Mouse (Mus musculus) hindbrain, embryonic 14.5 days (tissue): ENCODE data around the gene Clcf1. TPM values are rescaled to one million over a fixed set of nuclear protein-coding genes. Genes with fewer than 3 reads are reported as not detected.
A peak's percentile ranks its signal among the peaks of the same experiment; 100 is the strongest.

Experiments
- ATAC-seq: fragments of 200-750 bp; cut with Nextera tagmentation; 2 replicates; pipeline ENCODE4 v1.8.0; 2017; ENCODE audit warnings: moderate number of reproducible peaks, mild to moderate bottlenecking, moderate TSS enrichment, moderate library complexity; ENCODE audit not compliant: low FRiP score
- DNase-seq: peaks from one replicate; pipeline ENCODE4 v3.0.0-alpha.2; 2015; ENCODE audit warnings: low spot score
- H3K27ac ChIP-seq: fragments of 300-500 bp; sonication (generic); 2 replicates; pipeline ENCODE4 v1.5.1; 2014; ENCODE audit warnings: mild to moderate bottlenecking, moderate library complexity
- H3K27me3 ChIP-seq: fragments of 300-500 bp; sonication (generic); 2 replicates; pipeline ENCODE4 v1.6.1; 2014; ENCODE audit warnings: mild to moderate bottlenecking, low read length, mixed read lengths; ENCODE audit not compliant: control insufficient read depth, insufficient read depth
- H3K36me3 ChIP-seq: fragments of 300-500 bp; sonication (generic); replicated peaks from 2 replicates; pipeline ENCODE4 v1.6.1; 2014; ENCODE audit not compliant: control insufficient read depth, insufficient read depth
- H3K4me1 ChIP-seq: fragments of 300-500 bp; sonication (generic); replicated peaks from 2 replicates; pipeline ENCODE4 v1.6.1; 2014; ENCODE audit warnings: antibody characterized with exemption, low read length, mixed read lengths; ENCODE audit not compliant: control insufficient read depth, insufficient read depth
- H3K4me2 ChIP-seq: fragments of 300-500 bp; sonication (generic); replicated peaks from 2 replicates; pipeline ENCODE4 v1.6.1; 2014; ENCODE audit warnings: mild to moderate bottlenecking, moderate library complexity
- H3K4me3 ChIP-seq: fragments of 300-500 bp; sonication (generic); replicated peaks from 2 replicates; pipeline ENCODE4 v1.5.1; 2014; ENCODE audit warnings: mild to moderate bottlenecking, low read length
- H3K9ac ChIP-seq: fragments of 300-500 bp; sonication (generic); 2 replicates; pipeline ENCODE4 v1.6.1; 2014
- H3K9me3 ChIP-seq: fragments of 300-500 bp; sonication (generic); 2 replicates; pipeline ENCODE4 v1.6.1; 2016; ENCODE audit warnings: low read length; ENCODE audit not compliant: control insufficient read depth
- WGBS: fragments of 180-500 bp; shearing (Covaris S2); extraction: QIAGEN DNeasy Blood & Tissue Kit; methylation state at CpG from one replicate; pipeline ENCODE4 v1.1.7; 2014; 5-methylcytosine and 5-hydroxymethylcytosine counted together
- polyA plus RNA-seq: library from polyadenylated mRNA; unstranded; fragments of >200 nt; fragmentation: Nextera tagmentation; extraction: Ambion mirVana; gene quantifications from 2 replicates; pipeline ENCODE4 v1.2.1, GENCODE M21; 2014

Clcf1 gene
- polyA plus RNA-seq, 1 experiment from 2014 or later = 0.51 TPM

DNA sequence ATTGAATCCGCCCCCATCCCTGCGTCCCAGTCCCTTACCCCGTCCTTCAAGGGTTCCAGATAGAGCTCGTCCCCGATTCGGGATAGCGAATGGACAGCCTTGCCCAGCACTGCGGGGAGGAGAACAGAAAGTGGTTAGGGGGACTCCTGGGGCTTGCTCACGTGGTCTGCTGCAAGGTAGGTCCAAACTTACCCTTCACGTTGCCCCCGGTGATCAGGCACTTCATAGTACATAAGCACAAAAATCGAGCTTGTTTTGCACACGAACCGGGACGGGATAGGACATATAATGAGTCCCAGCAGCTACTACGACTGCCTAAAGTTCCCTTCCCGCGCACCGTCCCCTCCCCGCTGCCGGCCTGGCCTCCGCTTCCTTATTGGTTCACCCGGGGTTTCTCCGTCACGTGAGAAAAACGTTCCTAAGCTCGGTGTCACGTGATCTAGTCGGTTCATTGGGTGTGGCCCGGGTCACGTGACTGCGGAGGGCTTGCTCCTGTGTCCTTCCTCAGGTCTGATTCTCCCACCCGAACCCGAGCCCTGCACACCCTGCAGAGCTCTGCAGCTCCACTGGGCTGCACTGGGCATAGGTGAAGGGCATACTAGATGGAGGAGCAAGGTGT is 12.6 kb upstream of the Clcf1 start, which contains the start of gene Rad9a:
Gene Rad9a, minus strand, starts transcription at position 372 of the 619 bp plus-strand sequence.
- Histone ChIP-seq H3K9me3 (no peaks in the 10 kb centered on the region), H3K9ac (peak within 1 kb of the TSS; percentile 76), H3K4me2 (peak within 1 kb of the TSS; percentile 95), H3K27me3 (peaks cover 7% of the 10 kb centered on the region; the same call in 1 of the 2 replicates), H3K4me3 (peak within 1 kb of the TSS; percentile 61), H3K27ac (peak within 1 kb of the TSS; percentile 47; the same call in 1 of the 2 replicates), H3K4me1 (peaks cover 22% of the 10 kb centered on the region), H3K36me3 (peaks cover 12% of the 10 kb centered on the region)
- DNase-seq (peak; percentile 96), ATAC-seq (peak; percentile 90)
- WGBS = under 1% methylated on average over 34 of the region's 34 CpGs

DNA sequence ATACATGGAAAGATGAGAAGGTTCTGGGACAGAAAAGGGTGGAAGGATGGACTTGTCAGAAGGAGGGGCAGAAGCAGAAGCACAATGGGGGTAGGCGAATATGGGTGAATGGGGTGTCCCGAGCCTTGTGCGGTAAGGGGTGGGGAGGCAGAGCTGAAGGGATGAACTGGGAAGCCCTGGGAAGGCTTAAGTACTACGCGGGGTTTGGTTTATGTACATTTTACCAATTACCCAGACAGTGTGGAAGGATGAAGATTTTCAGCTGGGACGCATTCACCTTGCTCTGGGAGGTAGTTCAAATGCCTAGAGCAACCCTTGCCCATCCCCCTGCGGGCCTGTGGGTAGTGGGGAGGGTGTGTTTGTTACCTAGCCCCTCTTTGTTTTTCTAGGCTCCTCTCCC is 11.9 kb upstream of the Clcf1 start:
- peaks cover 4% of the 10 kb centered on the region for H3K36me3 ChIP-seq
- peak overlapping the region; percentile 61 for H3K4me3 ChIP-seq
- DNase-seq (no peak), ATAC-seq (peak; percentile 10; the same call in 1 of the 2 replicates)
- peak overlapping the region; percentile 18; the same call in 1 of the 2 replicates for H3K27ac ChIP-seq
- H3K4me2 ChIP-seq = peak overlapping the region; percentile 95
- H3K9ac ChIP-seq = peak overlapping the region; percentile 74
- peaks cover 7% of the 10 kb centered on the region; the same call in 1 of the 2 replicates for H3K27me3 ChIP-seq
- H3K4me1 ChIP-seq = peaks cover 22% of the 10 kb centered on the region
- 35% methylated on average over 7 of the region's 7 CpGs for WGBS
- H3K9me3 ChIP-seq = no peaks in the 10 kb centered on the region

DNA sequence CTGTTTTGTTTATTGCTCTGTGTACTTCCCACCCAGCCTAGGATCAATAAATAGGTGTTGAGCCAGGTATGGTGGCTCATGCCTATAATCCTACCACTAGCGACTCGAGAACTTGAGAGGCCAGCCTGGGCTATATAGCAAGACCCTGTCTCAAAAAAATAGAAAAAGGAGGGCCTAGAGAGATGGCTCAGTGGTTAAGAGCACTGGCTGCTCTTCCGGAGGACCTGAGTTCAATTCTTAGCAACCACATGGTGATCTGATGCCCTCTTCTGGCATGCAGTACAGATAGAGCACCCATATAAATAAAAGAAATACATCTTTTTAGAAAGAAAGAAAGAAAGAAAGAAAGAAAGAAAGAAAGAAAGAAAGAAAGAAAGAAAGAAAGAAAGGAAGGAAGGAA is 10.9 kb upstream of the Clcf1 start:
- no peak overlapping the region for H3K4me3 ChIP-seq
- H3K27ac ChIP-seq = no peak overlapping the region
- H3K9ac ChIP-seq = no peak overlapping the region
- peaks cover 7% of the 10 kb centered on the region; the same call in 1 of the 2 replicates for H3K27me3 ChIP-seq
- DNase-seq (no peak), ATAC-seq (no peak)
- 67% methylated on average over 3 of the region's 3 CpGs for WGBS
- no peaks in the 10 kb centered on the region for H3K9me3 ChIP-seq
- H3K4me1 ChIP-seq = peaks cover 22% of the 10 kb centered on the region
- H3K36me3 ChIP-seq = no peaks in the 10 kb centered on the region
- peak overlapping the region; percentile 95; the same call in 1 of the 2 replicates for H3K4me2 ChIP-seq

- Histone ChIP-seq H3K27ac (no peak overlapping the region), H3K9me3 (no peaks in the 10 kb centered on the region), H3K9ac (no peak overlapping the region)
Observed at GRCm38 (mm10) chr19:4203604-4204326, 10.3 kb upstream of the Clcf1 start.

GRCm38 (mm10) chr19:4204889-4205288 is 9.1 kb upstream of the Clcf1 start:
- no peak overlapping the region for H3K4me3 ChIP-seq
- DNase-seq (no peak), ATAC-seq (no peak)
- no peak overlapping the region for H3K27ac ChIP-seq
- 66% methylated on average over 4 of the region's 4 CpGs for WGBS
- H3K36me3 ChIP-seq = no peaks in the 10 kb centered on the region
- no peak overlapping the region for H3K9ac ChIP-seq
- H3K9me3 ChIP-seq = no peaks in the 10 kb centered on the region
- peaks cover 22% of the 10 kb centered on the region for H3K4me1 ChIP-seq
- no peak overlapping the region for H3K4me2 ChIP-seq
- peaks cover 7% of the 10 kb centered on the region; the same call in 1 of the 2 replicates for H3K27me3 ChIP-seq

More at GRCm38 (mm10) chr19:4203604-4204326, 10.3 kb upstream of the Clcf1 start:
- Histone ChIP-seq H3K4me3 (no peak overlapping the region), H3K27me3 (peaks cover 7% of the 10 kb centered on the region; the same call in 1 of the 2 replicates), H3K4me1 (peaks cover 22% of the 10 kb centered on the region), H3K36me3 (no peaks in the 10 kb centered on the region), H3K4me2 (no peak overlapping the region)
- WGBS = 65% methylated on average over 13 of the region's 13 CpGs
- no peak for DNase-seq
- ATAC-seq = no peak

- Histone ChIP-seq H3K36me3 (no peaks in the 10 kb centered on the region), H3K4me1 (peaks cover 9% of the 10 kb centered on the region; the same call in 1 of the 2 replicates), H3K27ac (no peak overlapping the region), H3K9me3 (no peaks in the 10 kb centered on the region), H3K4me3 (no peak overlapping the region), H3K27me3 (peaks cover 19% of the 10 kb centered on the region), H3K4me2 (no peak overlapping the region), H3K9ac (no peak overlapping the region)
- ATAC-seq (no peak), DNase-seq (peak; percentile 57)
- 0% methylated on average over 2 of the region's 2 CpGs for WGBS
Observed at GRCm38 (mm10) chr19:4206971-4207370, 7.1 kb upstream of the Clcf1 start.

GRCm38 (mm10) chr19:4208563-4208962 is 5.5 kb upstream of the Clcf1 start:
- no peaks in the 10 kb centered on the region for H3K9me3 ChIP-seq
- H3K4me2 ChIP-seq = no peak overlapping the region
- DNase-seq (no peak), ATAC-seq (no peak)
- no peaks in the 10 kb centered on the region for H3K36me3 ChIP-seq
- 64% methylated on average over 5 of the region's 5 CpGs for WGBS
- H3K4me1 ChIP-seq = 0 out of 2 replicates have a peak, but pooled peaks cover 2% of the 10 kb centered on the region
- H3K4me3 ChIP-seq = no peak overlapping the region
- peaks cover 27% of the 10 kb centered on the region for H3K27me3 ChIP-seq
- no peak overlapping the region for H3K27ac ChIP-seq
- no peak overlapping the region for H3K9ac ChIP-seq

DNA sequence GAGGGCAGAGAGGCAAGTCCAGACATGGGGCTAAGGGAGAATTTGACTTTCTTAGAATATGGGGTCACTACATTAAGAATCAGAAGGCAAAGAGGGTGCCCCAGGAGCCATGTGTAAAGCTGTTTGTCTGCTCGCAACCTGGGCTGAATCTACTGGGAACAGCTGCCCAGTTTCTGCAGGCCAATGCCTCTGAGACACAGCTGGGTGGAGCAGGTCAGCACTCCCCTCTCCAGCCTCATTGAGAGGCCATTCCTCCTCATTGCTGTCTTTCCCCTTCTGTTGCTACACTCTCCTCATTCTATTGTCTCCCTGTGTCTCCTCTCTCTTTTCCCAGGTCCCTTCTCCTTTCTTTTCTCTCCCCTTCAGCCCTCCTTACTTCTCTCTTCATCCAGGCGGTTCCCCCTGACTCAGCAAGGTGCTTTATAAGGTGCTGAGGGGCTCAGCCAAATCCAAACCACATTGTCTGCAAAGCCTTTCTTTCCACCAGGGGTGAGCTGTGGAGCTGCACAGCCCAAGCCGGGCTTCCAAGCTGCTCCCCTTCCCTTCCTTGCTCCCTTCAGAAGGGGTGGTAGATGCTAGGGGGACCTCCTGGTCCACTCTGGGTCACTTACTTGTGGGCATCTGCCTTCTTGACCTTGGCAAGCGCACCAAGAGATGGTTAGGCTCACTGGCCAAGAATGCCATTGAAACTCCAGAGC is 2.0 kb upstream of the Clcf1 start:
- Histone ChIP-seq H3K27ac (no peak overlapping the region), H3K4me3 (no peak overlapping the region), H3K4me2 (no peak overlapping the region), H3K9me3 (no peaks in the 10 kb centered on the region), H3K36me3 (no peaks in the 10 kb centered on the region), H3K4me1 (peaks cover 17% of the 10 kb centered on the region), H3K9ac (no peak overlapping the region), H3K27me3 (peaks cover 60% of the 10 kb centered on the region)
- 21% methylated on average over 4 of the region's 4 CpGs for WGBS
- DNase-seq (no peak), ATAC-seq (no peak)

DNA sequence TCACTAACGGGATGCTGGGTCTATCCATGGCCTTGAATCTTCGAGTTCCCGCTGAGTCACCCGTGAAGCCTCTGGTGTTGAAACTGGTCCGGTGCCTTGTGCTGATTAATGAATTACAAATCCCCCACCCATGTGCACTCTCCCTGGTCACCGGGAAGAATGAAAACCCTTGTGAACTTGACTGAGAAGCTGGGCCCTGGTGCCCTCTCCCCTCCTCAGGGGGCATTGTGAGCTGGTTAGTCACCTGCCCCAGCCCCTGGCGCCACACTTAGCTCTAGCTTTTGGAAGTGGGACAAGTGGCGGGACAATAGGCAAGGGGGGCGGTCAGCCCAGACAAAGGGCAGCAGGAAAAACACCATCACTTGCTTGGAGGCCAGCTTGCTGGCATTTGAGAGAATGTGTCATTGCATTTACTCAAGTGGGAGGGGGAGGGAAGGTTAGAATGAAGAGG is 489 bp upstream of the Clcf1 start:
- no peak overlapping the region for H3K4me2 ChIP-seq
- H3K36me3 ChIP-seq = no peaks in the 10 kb centered on the region
- ATAC-seq (no peak), DNase-seq (no peak)
- H3K4me3 ChIP-seq = peak overlapping the region; percentile 43
- peaks cover 66% of the 10 kb centered on the region for H3K27me3 ChIP-seq
- peaks cover 17% of the 10 kb centered on the region for H3K4me1 ChIP-seq
- H3K27ac ChIP-seq = no peak overlapping the region
- H3K9me3 ChIP-seq = no peaks in the 10 kb centered on the region
- H3K9ac ChIP-seq = 0 out of 2 replicates have a peak overlapping the region, but pooled peaks have one; percentile 58
- WGBS = 4% methylated on average over 9 of the region's 9 CpGs
